Mouse (Mus musculus) liver, embryonic 13.5 days (tissue): ENCODE measurements around the gene Epha6. TPM values are rescaled to one million over a fixed set of nuclear protein-coding genes. Genes with fewer than 3 reads are reported as not detected.

Source experiments
- ATAC-seq: fragments of 200-750 bp; cut with Nextera tagmentation; 2 replicates; pipeline ENCODE4 v1.8.0; 2017; ENCODE audit warnings: low read depth, mild to moderate bottlenecking, moderate number of reproducible peaks, moderate library complexity
- DNase-seq: peaks from one replicate; pipeline ENCODE4 v3.0.0; 2022
- H3K27ac ChIP-seq: fragments of 300-500 bp; sonication (generic); 2 replicates; pipeline ENCODE4 v1.5.1; 2015; ENCODE audit warnings: moderate library complexity, mild to moderate bottlenecking, inconsistent platforms
- H3K27me3 ChIP-seq: fragments of 300-500 bp; sonication (generic); 2 replicates; pipeline ENCODE4 v1.6.1; 2015; ENCODE audit warnings: mild to moderate bottlenecking, inconsistent platforms
- H3K36me3 ChIP-seq: fragments of 300-500 bp; sonication (generic); 2 replicates; pipeline ENCODE4 v1.6.1; 2015; ENCODE audit warnings: mild to moderate bottlenecking, inconsistent platforms
- H3K4me1 ChIP-seq: fragments of 300-500 bp; sonication (generic); replicated peaks from 2 replicates; pipeline ENCODE4 v1.6.1; 2015; ENCODE audit warnings: inconsistent platforms
- H3K4me2 ChIP-seq: fragments of 300-500 bp; sonication (generic); 2 replicates; pipeline ENCODE4 v1.6.1; 2015; ENCODE audit warnings: inconsistent platforms, mild to moderate bottlenecking, moderate library complexity
- H3K4me3 ChIP-seq: fragments of 300-500 bp; sonication (generic); replicated peaks from 2 replicates; pipeline ENCODE4 v1.5.1; 2015; ENCODE audit warnings: mild to moderate bottlenecking, inconsistent platforms
- H3K9ac ChIP-seq: fragments of 300-500 bp; sonication (generic); 2 replicates; pipeline ENCODE4 v1.6.1; 2015; ENCODE audit warnings: mild to moderate bottlenecking, inconsistent platforms
- H3K9me3 ChIP-seq: fragments of 300-500 bp; sonication (generic); replicated peaks from 2 replicates; pipeline ENCODE4 v1.6.1; 2016; ENCODE audit warnings: inconsistent platforms
- WGBS: fragments of 180-500 bp; shearing (Covaris S2); methylation state at CpG from one replicate; pipeline ENCODE4 v1.1.7; 2015; ENCODE audit not compliant: insufficient replicate concordance; 5-methylcytosine and 5-hydroxymethylcytosine counted together
- polyA plus RNA-seq: library from polyadenylated mRNA; unstranded; fragments of >200 nt; fragmentation: Nextera tagmentation; extraction: Ambion mirVana; gene quantifications from 2 replicates; pipeline ENCODE4 v1.2.1, GENCODE M21; 2015

Epha6 gene
- not detected in 2 replicates for polyA plus RNA-seq

GRCm38 (mm10) chr16:60605061-60605831, at the start of gene Epha6:
TSS of gene Epha6 (minus strand) at chr16:60605531.
- H3K27ac ChIP-seq: no peak within 1 kb of the TSS
- H3K4me2 ChIP-seq: peak within 1 kb of the TSS; percentile 19; the same call in 1 of the 2 replicates

GRCm38 (mm10) chr16:60651716-60652115, 46.4 kb upstream of the Epha6 start:
- no peaks in the 10 kb centered on the region for H3K36me3 ChIP-seq
- DNase-seq (no peak), ATAC-seq (no peak)
- H3K9me3 ChIP-seq: no peaks in the 10 kb centered on the region; the same call in 1 of the 2 replicates
- no peak overlapping the region for H3K4me2 ChIP-seq
- no peak overlapping the region for H3K27ac ChIP-seq
- H3K9ac ChIP-seq: no peak overlapping the region
- H3K4me1 ChIP-seq: no peaks in the 10 kb centered on the region
- H3K4me3 ChIP-seq: no peak overlapping the region
- H3K27me3 ChIP-seq: no peaks in the 10 kb centered on the region

More at GRCm38 (mm10) chr16:60605061-60605831, at the start of gene Epha6:
- H3K4me3 ChIP-seq: no peak within 1 kb of the TSS
- no peaks in the 10 kb centered on the region for H3K4me1 ChIP-seq
- no peaks in the 10 kb centered on the region for H3K36me3 ChIP-seq
- no peak for ATAC-seq
- no peak within 1 kb of the TSS for H3K9ac ChIP-seq
- WGBS: 2% methylated on average over 43 of the region's 45 CpGs
- no peak for DNase-seq
- peaks cover 23% of the 10 kb centered on the region for H3K27me3 ChIP-seq
- no peaks in the 10 kb centered on the region for H3K9me3 ChIP-seq

- no peaks in the 10 kb centered on the region for H3K4me1 ChIP-seq
- no peak overlapping the region for H3K27ac ChIP-seq
- H3K9ac ChIP-seq: no peak overlapping the region
- H3K36me3 ChIP-seq: no peaks in the 10 kb centered on the region
- H3K9me3 ChIP-seq: no peaks in the 10 kb centered on the region
- DNase-seq (no peak), ATAC-seq (no peak)
- H3K4me2 ChIP-seq: no peak overlapping the region
- no peak overlapping the region for H3K4me3 ChIP-seq
- H3K27me3 ChIP-seq: no peaks in the 10 kb centered on the region
Observed at GRCm38 (mm10) chr16:60628091-60628490, 22.8 kb upstream of the Epha6 start.

- Histone ChIP-seq H3K27me3 (peaks cover 23% of the 10 kb centered on the region), H3K9ac (no peak overlapping the region), H3K4me2 (peak overlapping the region; percentile 12; the same call in 1 of the 2 replicates), H3K4me1 (no peaks in the 10 kb centered on the region), H3K4me3 (no peak overlapping the region), H3K36me3 (no peaks in the 10 kb centered on the region), H3K27ac (no peak overlapping the region), H3K9me3 (no peaks in the 10 kb centered on the region)
- WGBS: 3% methylated on average over 38 of the region's 38 CpGs
- ATAC-seq: no peak
- no peak for DNase-seq
Observed at GRCm38 (mm10) chr16:60605832-60606583, 677 bp upstream of the Epha6 start.

- H3K4me2 ChIP-seq: peak overlapping the region; percentile 19; the same call in 1 of the 2 replicates
- ATAC-seq (no peak), DNase-seq (no peak)
- no peak overlapping the region for H3K4me3 ChIP-seq
- H3K27me3 ChIP-seq: peaks cover 23% of the 10 kb centered on the region
- H3K9me3 ChIP-seq: no peaks in the 10 kb centered on the region
- no peaks in the 10 kb centered on the region for H3K36me3 ChIP-seq
- no peaks in the 10 kb centered on the region for H3K4me1 ChIP-seq
- H3K9ac ChIP-seq: no peak overlapping the region
- 4% methylated on average over 10 of the region's 10 CpGs for WGBS
- H3K27ac ChIP-seq: no peak overlapping the region
Observed at GRCm38 (mm10) chr16:60604613-60605012, 718 bp downstream of the Epha6 start.

- Histone ChIP-seq H3K4me2 (no peak overlapping the region), H3K4me1 (no peaks in the 10 kb centered on the region), H3K36me3 (no peaks in the 10 kb centered on the region), H3K4me3 (no peak overlapping the region), H3K9ac (no peak overlapping the region), H3K27ac (no peak overlapping the region), H3K9me3 (no peaks in the 10 kb centered on the region), H3K27me3 (no peaks in the 10 kb centered on the region)
- DNase-seq (no peak), ATAC-seq (no peak)
- WGBS: 61% methylated on average over 3 of the region's 3 CpGs
Observed at GRCm38 (mm10) chr16:60585322-60585721, 20.0 kb downstream of the Epha6 start.

- no peak overlapping the region for H3K4me3 ChIP-seq
- ATAC-seq (no peak), DNase-seq (no peak)
- no peak overlapping the region for H3K9ac ChIP-seq
- WGBS: 67% methylated on average over 7 of the region's 7 CpGs
- no peaks in the 10 kb centered on the region for H3K9me3 ChIP-seq
- H3K36me3 ChIP-seq: no peaks in the 10 kb centered on the region
- H3K27ac ChIP-seq: no peak overlapping the region
- H3K27me3 ChIP-seq: no peaks in the 10 kb centered on the region
- H3K4me1 ChIP-seq: no peaks in the 10 kb centered on the region
- H3K4me2 ChIP-seq: no peak overlapping the region
Observed at GRCm38 (mm10) chr16:60584695-60585094, 20.6 kb downstream of the Epha6 start.

GRCm38 (mm10) chr16:60570546-60570945, 34.8 kb downstream of the Epha6 start:
- Histone ChIP-seq H3K4me3 (no peak overlapping the region), H3K36me3 (no peaks in the 10 kb centered on the region), H3K9ac (no peak overlapping the region), H3K4me1 (no peaks in the 10 kb centered on the region), H3K9me3 (no peaks in the 10 kb centered on the region), H3K27me3 (no peaks in the 10 kb centered on the region), H3K27ac (no peak overlapping the region), H3K4me2 (no peak overlapping the region)
- DNase-seq (no peak), ATAC-seq (no peak)
- 47% methylated on average over 2 of the region's 2 CpGs for WGBS

GRCm38 (mm10) chr16:60544385-60544784, 60.9 kb downstream of the Epha6 start:
- no peak for DNase-seq
- no peak overlapping the region for H3K4me3 ChIP-seq
- WGBS: 43% methylated on average over 4 of the region's 4 CpGs
- H3K4me1 ChIP-seq: no peaks in the 10 kb centered on the region
- no peak overlapping the region for H3K4me2 ChIP-seq
- no peak for ATAC-seq
- H3K27me3 ChIP-seq: no peaks in the 10 kb centered on the region
- no peaks in the 10 kb centered on the region for H3K36me3 ChIP-seq
- no peak overlapping the region for H3K9ac ChIP-seq
- no peaks in the 10 kb centered on the region for H3K9me3 ChIP-seq
- H3K27ac ChIP-seq: no peak overlapping the region

- Histone ChIP-seq H3K27ac (no peak overlapping the region), H3K4me3 (no peak overlapping the region), H3K27me3 (no peaks in the 10 kb centered on the region), H3K9me3 (0 out of 2 replicates have a peak, but pooled peaks cover 3% of the 10 kb centered on the region), H3K4me2 (no peak overlapping the region), H3K36me3 (no peaks in the 10 kb centered on the region), H3K4me1 (no peaks in the 10 kb centered on the region), H3K9ac (no peak overlapping the region)
- DNase-seq (no peak), ATAC-seq (no peak)
Observed at GRCm38 (mm10) chr16:60538233-60538632, 67.1 kb downstream of the Epha6 start.

GRCm38 (mm10) chr16:60509707-60510106, 95.6 kb downstream of the Epha6 start:
- no peaks in the 10 kb centered on the region for H3K36me3 ChIP-seq
- no peak overlapping the region for H3K9ac ChIP-seq
- H3K4me2 ChIP-seq: no peak overlapping the region
- H3K9me3 ChIP-seq: no peaks in the 10 kb centered on the region
- WGBS: 60% methylated on average over 3 of the region's 3 CpGs
- H3K27me3 ChIP-seq: no peaks in the 10 kb centered on the region
- no peak for ATAC-seq
- H3K4me3 ChIP-seq: no peak overlapping the region
- no peaks in the 10 kb centered on the region for H3K4me1 ChIP-seq
- DNase-seq: no peak
- H3K27ac ChIP-seq: no peak overlapping the region

GRCm38 (mm10) chr16:60499567-60499966, 105.8 kb downstream of the Epha6 start:
- H3K9ac ChIP-seq: no peak overlapping the region
- H3K27me3 ChIP-seq: no peaks in the 10 kb centered on the region
- no peaks in the 10 kb centered on the region for H3K9me3 ChIP-seq
- no peak overlapping the region for H3K27ac ChIP-seq
- H3K36me3 ChIP-seq: no peaks in the 10 kb centered on the region
- no peaks in the 10 kb centered on the region for H3K4me1 ChIP-seq
- DNase-seq (no peak), ATAC-seq (peak; percentile 61)
- H3K4me2 ChIP-seq: no peak overlapping the region
- 58% methylated on average over 1 of the region's 1 CpGs for WGBS
- H3K4me3 ChIP-seq: no peak overlapping the region
